Mouse (Mus musculus) heart, embryonic 14.5 days (tissue): ENCODE data around the gene Olfr1030. TPM values are rescaled to one million over a fixed set of nuclear protein-coding genes. Genes with fewer than 3 reads are reported as not detected.

ENCODE experiments used
- polyA plus RNA-seq: library from polyadenylated mRNA; unstranded; fragments of >200 nt; fragmentation: Nextera tagmentation; extraction: Ambion mirVana; gene quantifications from 2 replicates; pipeline ENCODE4 v1.2.1, GENCODE M21; 2014

The Olfr1030 gene
- polyA plus RNA-seq, 1 experiment from 2014 or later = not detected

Other genes starting within 250 kb of the Olfr1030 start
- not detected in 2 replicates for gene Olfr1012, start 216.5 kb upstream of the Olfr1030 start, polyA plus RNA-seq
- gene Olfr1013, start 212.2 kb upstream of the Olfr1030 start, polyA plus RNA-seq = not detected in 2 replicates
- gene Olfr1014, start 206.6 kb upstream of the Olfr1030 start, polyA plus RNA-seq = not detected in 2 replicates
- not detected in 2 replicates for gene Olfr1015, start 197.3 kb upstream of the Olfr1030 start, polyA plus RNA-seq
- not detected in 2 replicates for gene Olfr1016, start 176.7 kb upstream of the Olfr1030 start, polyA plus RNA-seq
- not detected in 2 replicates for gene Olfr1018, start 160.8 kb upstream of the Olfr1030 start, polyA plus RNA-seq
- not detected in 2 replicates for gene Olfr1019, start 133.8 kb upstream of the Olfr1030 start, polyA plus RNA-seq
- not detected in 2 replicates for gene Olfr1020, start 132.2 kb upstream of the Olfr1030 start, polyA plus RNA-seq
- not detected in 2 replicates for gene Olfr1022, start 110.7 kb upstream of the Olfr1030 start, polyA plus RNA-seq
- gene Olfr1023, start 93.6 kb upstream of the Olfr1030 start, polyA plus RNA-seq = not detected in 2 replicates
- not detected in 2 replicates for gene Olfr1024, start 74.2 kb upstream of the Olfr1030 start, polyA plus RNA-seq
- not detected in 2 replicates for gene Olfr1025-ps1, start 64.1 kb upstream of the Olfr1030 start, polyA plus RNA-seq
- gene Olfr1026, start 57.7 kb upstream of the Olfr1030 start, polyA plus RNA-seq = not detected in 2 replicates
- gene Olfr1028, start 28.8 kb upstream of the Olfr1030 start, polyA plus RNA-seq = not detected in 2 replicates
- not detected in 2 replicates for gene Olfr1029, start 5.4 kb upstream of the Olfr1030 start, polyA plus RNA-seq
- not detected in 2 replicates for gene Olfr1031, start 11.0 kb downstream of the Olfr1030 start, polyA plus RNA-seq
- gene Olfr1032, start 26.3 kb downstream of the Olfr1030 start, polyA plus RNA-seq = not detected in 2 replicates
- 2.7 and 3.9 TPM in 2 replicates for gene Olfr1033, start 41.4 kb downstream of the Olfr1030 start, polyA plus RNA-seq
- 0.08 and 0.12 TPM in 2 replicates for gene Olfr1034, start 66.6 kb downstream of the Olfr1030 start, polyA plus RNA-seq
- gene Olfr1036, start 94.7 kb downstream of the Olfr1030 start, polyA plus RNA-seq = not detected in 2 replicates
- gene Olfr1037, start 108.1 kb downstream of the Olfr1030 start, polyA plus RNA-seq = not detected in 2 replicates
- gene Olfr1039, start 156.7 kb downstream of the Olfr1030 start, polyA plus RNA-seq = not detected in 2 replicates
- gene Olfr1040, start 167.5 kb downstream of the Olfr1030 start, polyA plus RNA-seq = not detected in 2 replicates
- not detected in 2 replicates for gene Olfr1042, start 182.6 kb downstream of the Olfr1030 start, polyA plus RNA-seq
- gene Olfr1043, start 188.2 kb downstream of the Olfr1030 start, polyA plus RNA-seq = not detected in 2 replicates
- not detected in 2 replicates for gene Olfr1044, start 198.5 kb downstream of the Olfr1030 start, polyA plus RNA-seq
- not detected in 2 replicates for gene Olfr52, start 206.4 kb downstream of the Olfr1030 start, polyA plus RNA-seq
- not detected in 2 replicates for gene Olfr1045, start 223.7 kb downstream of the Olfr1030 start, polyA plus RNA-seq
- gene Olfr1046, start 240.0 kb downstream of the Olfr1030 start, polyA plus RNA-seq = not detected in 2 replicates